7 mouse cellular contexts compared by ENCODE assay signal in genomic region chr10:93161511-93162275, GRCm38 (mm10). TPM values are rescaled to one million over a fixed set of nuclear protein-coding genes. Genes with fewer than 3 reads are reported as not detected.
A peak's percentile ranks its signal among the peaks of the same experiment; 100 is the strongest.
DNase-seq lines count a peak whose midpoint lies in the region; ATAC-seq and TF ChIP-seq lines count a peak whose summit lies in the region.

No protein-coding gene starts in this region.

- no peaks in the 10 kb centered on the region for H3K9me3 ChIP-seq in ES-E14 (ENCODE audit: control insufficient read depth, insufficient read depth, low read depth, low read length)
- no peaks in the 10 kb centered on the region for H3K9me3 ChIP-seq in embryonic facial prominence, embryonic 15.5 days (replicated peaks)
- no peaks in the 10 kb centered on the region for H3K9me3 ChIP-seq in heart, embryonic 15.5 days (replicated peaks)
- no peaks in the 10 kb centered on the region for H3K9me3 ChIP-seq in lung, embryonic 14.5 days (ENCODE audit: low read depth, low read length)
- no peaks in the 10 kb centered on the region for H3K9me3 ChIP-seq in neural tube, embryonic 15.5 days (replicated peaks)

- peak overlapping the region; percentile 83 to 96 for H3K4me3 ChIP-seq in ES-E14 (ENCODE audit: insufficient read depth in 1 of 2, low read depth in 1 of 2, low read length in 2 of 2, poor library complexity in 1 of 2, severe bottlenecking in 1 of 2)
- peak overlapping the region; percentile 95 for H3K4me3 ChIP-seq in embryonic facial prominence, embryonic 15.5 days (replicated peaks)
- H3K4me3 ChIP-seq in heart, embryonic 15.5 days: peak overlapping the region; percentile 91
- peak overlapping the region; percentile 96 for H3K4me3 ChIP-seq in lung, embryonic 14.5 days (ENCODE audit: low read depth, low read length)
- H3K4me3 ChIP-seq in neural tube, embryonic 15.5 days (replicated peaks): peak overlapping the region; percentile 97

- peak overlapping the region; percentile 60 for H3K4me2 ChIP-seq in embryonic facial prominence, embryonic 15.5 days (replicated peaks)
- peak overlapping the region; percentile 76 for H3K4me2 ChIP-seq in heart, embryonic 15.5 days
- H3K4me2 ChIP-seq in lung, embryonic 14.5 days: peak overlapping the region; percentile 83
- peak overlapping the region; percentile 67 for H3K4me2 ChIP-seq in neural tube, embryonic 15.5 days

- peaks cover 2 to 16% of the 10 kb centered on the region in 2 experiments for H3K4me1 ChIP-seq in ES-E14 (ENCODE audit: control insufficient read depth in 2 of 2, insufficient read depth in 2 of 2, low read length in 2 of 2, poor library complexity in 1 of 2)
- H3K4me1 ChIP-seq in embryonic facial prominence, embryonic 15.5 days: peaks cover 29% of the 10 kb centered on the region
- peaks cover 33% of the 10 kb centered on the region for H3K4me1 ChIP-seq in heart, embryonic 15.5 days (replicated peaks)
- 0 out of 2 replicates have a peak, but pooled peaks cover 6% of the 10 kb centered on the region for H3K4me1 ChIP-seq in lung, embryonic 14.5 days (ENCODE audit: insufficient read depth)
- peaks cover 41% of the 10 kb centered on the region for H3K4me1 ChIP-seq in neural tube, embryonic 15.5 days

- in situ Hi-C loops in ES-E14 (cut with MboI; ENCODE audit: low sequenced_read_pairs in 2 of 2, unreplicated experiment in 2 of 2): no loop called here

- no peak for TF ChIP-seq CTCF in lung, embryonic 14.5 days (IDR thresholded peaks at IDR 0.05; ENCODE audit: low read depth)

- H3K9ac ChIP-seq in ES-E14 (ENCODE audit: insufficient read depth, low read depth, low read length, poor library complexity, severe bottlenecking): peak overlapping the region; percentile 92
- peak overlapping the region; percentile 95 for H3K9ac ChIP-seq in embryonic facial prominence, embryonic 15.5 days
- H3K9ac ChIP-seq in heart, embryonic 15.5 days: peak overlapping the region; percentile 97
- peak overlapping the region; percentile 99 for H3K9ac ChIP-seq in lung, embryonic 14.5 days
- H3K9ac ChIP-seq in neural tube, embryonic 15.5 days (replicated peaks): peak overlapping the region; percentile 100

- 1% methylated on average over 33 of the region's 33 CpGs for WGBS in embryonic facial prominence, embryonic 15.5 days
- WGBS in heart, embryonic 15.5 days: 1% methylated on average over 32 of the region's 33 CpGs
- WGBS in lung, embryonic 14.5 days: under 1% methylated on average over 33 of the region's 33 CpGs
- under 1% methylated on average over 27 of the region's 33 CpGs for WGBS in neural tube, embryonic 15.5 days

- H3K36me3 ChIP-seq in ES-E14 (ENCODE audit: control insufficient read depth, insufficient read depth, low read length, poor library complexity, severe bottlenecking): no peaks in the 10 kb centered on the region
- no peaks in the 10 kb centered on the region for H3K36me3 ChIP-seq in embryonic facial prominence, embryonic 15.5 days
- H3K36me3 ChIP-seq in heart, embryonic 15.5 days: no peaks in the 10 kb centered on the region
- H3K36me3 ChIP-seq in lung, embryonic 14.5 days (ENCODE audit: insufficient read depth): no peaks in the 10 kb centered on the region
- no peaks in the 10 kb centered on the region for H3K36me3 ChIP-seq in neural tube, embryonic 15.5 days

- H3K27ac ChIP-seq in ES-E14 (ENCODE audit: insufficient read depth, low read depth, low read length, poor library complexity, severe bottlenecking): peak overlapping the region; percentile 39; the same call in 1 of the 2 replicates
- H3K27ac ChIP-seq in embryonic facial prominence, embryonic 15.5 days (replicated peaks): peak overlapping the region; percentile 99
- peak overlapping the region; percentile 99 for H3K27ac ChIP-seq in heart, embryonic 15.5 days
- H3K27ac ChIP-seq in lung, embryonic 14.5 days (ENCODE audit: low read depth): peak overlapping the region; percentile 100
- H3K27ac ChIP-seq in neural tube, embryonic 15.5 days (replicated peaks): peak overlapping the region; percentile 99

- H3K27me3 ChIP-seq in embryonic facial prominence, embryonic 15.5 days: no peaks in the 10 kb centered on the region
- H3K27me3 ChIP-seq in heart, embryonic 15.5 days: no peaks in the 10 kb centered on the region
- no peaks in the 10 kb centered on the region for H3K27me3 ChIP-seq in lung, embryonic 14.5 days (ENCODE audit: insufficient read depth, low read length)
- no peaks in the 10 kb centered on the region for H3K27me3 ChIP-seq in neural tube, embryonic 15.5 days (replicated peaks)

- DNase-seq in ES-E14 (ENCODE audit: low read depth, low spot score): no peak
- DNase-seq in adrenal gland, adult 8-10 months: peak; percentile 31
- DNase-seq in kidney, postnatal 10 days: peak; percentile 76
- DNase-seq in lung, embryonic 14.5 days: peak; percentile 76

- peak; percentile 48 for ATAC-seq in embryonic facial prominence, embryonic 15.5 days (ENCODE audit: insufficient number of reproducible peaks, low FRiP score, low TSS enrichment, low read depth)
- ATAC-seq in heart, embryonic 15.5 days (replicated peaks; ENCODE audit: insufficient number of reproducible peaks, insufficient read depth, low FRiP score, low read depth): peak; percentile 43
- ATAC-seq in lung, embryonic 14.5 days (ENCODE audit: insufficient read depth): peak; percentile 52
- ATAC-seq in neural tube, embryonic 15.5 days (ENCODE audit: low FRiP score): peak; percentile 46; the same call in 1 of the 2 replicates

TF ChIP-seq in ES-E14, 5 proteins besides CTCF, POLR2A, EP300 and RAD21:
- TF ChIP-seq CHD2 (IDR thresholded peaks at IDR 0.05; ENCODE audit: low read depth, low read length) (no peak), ZNF384 (IDR thresholded peaks at IDR 0.05; ENCODE audit: low read depth, low read length) (peak; percentile 74)

RNA-seq across cellular contexts. Expression of gene Cdk17, which starts 1.0 kb away (rescaled TPM):
- 26.5 and 28.0 TPM in 2 replicates for total RNA-seq in ES-E14 (2012; rRNA removed)
- total RNA-seq in adrenal gland, adult 8-10 months (2022): 10 to 100 TPM; 24.6 to 30.2 (median 28.1) TPM
- polyA plus RNA-seq in embryonic facial prominence, embryonic 15.5 days (2015; fragmentation: Nextera tagmentation; extraction: Ambion mirVana): 16.8 and 17.5 TPM in 2 replicates
- 16.7 and 17.3 TPM in 2 replicates for polyA plus RNA-seq in heart, embryonic 15.5 days (2015; fragmentation: Nextera tagmentation; extraction: Ambion mirVana)
- 25.3 and 25.9 TPM in 2 replicates for polyA plus RNA-seq in lung, embryonic 14.5 days (2014; fragmentation: Nextera tagmentation; extraction: Ambion mirVana)
- polyA plus RNA-seq in neural tube, embryonic 15.5 days (2015; fragmentation: Nextera tagmentation; extraction: Ambion mirVana): 39.5 and 41.2 TPM in 2 replicates

Comparison
In these comparisons a context has a peak if more than half of its experiments do, and no peak if none do; other contexts are left out.
1. H3K27ac ChIP-seq: peak in every context shown above with its lines; median percentile 100 in lung, embryonic 14.5 days; 99 in embryonic facial prominence, embryonic 15.5 days; 99 in heart, embryonic 15.5 days; 99 in neural tube, embryonic 15.5 days; 39 in ES-E14.